Mouse (Mus musculus) left cerebral cortex, adult 2 months (tissue): Measurements from ENCODE around the gene Usmg5. TPM values are rescaled to one million over a fixed set of nuclear protein-coding genes. Genes with fewer than 3 reads are reported as not detected.

Experiments
- DNase-seq, 2 experiments: peaks; one replicate each; pipeline ENCODE4 v3.0.0; 2021 to 2022; ENCODE audit warnings: low spot score in 2 of 2, mixed read lengths in 1 of 2; ENCODE audit errors: extremely low spot score in 1 of 2
- H3K27ac ChIP-seq: fragments of 200-600 bp; 2 replicates; pipeline ENCODE4 v1.8.1; 2022
- H3K4me3 ChIP-seq: fragments of 200-600 bp; 2 replicates; pipeline ENCODE4 v1.8.1; 2022
- CTCF ChIP-seq: fragments of 200-600 bp; IDR thresholded peaks from 2 replicates; pipeline ENCODE4 v1.8.1; 2022; ENCODE audit warnings: antibody characterized with exemption, mild to moderate bottlenecking, moderate library complexity
- intact Hi-C: fragments of 180-260 bp; cut with DNase I; formaldehyde crosslinking; loops from one replicate; pipeline ENCODE4 v1.15.1; 2025
- total RNA-seq, 2 experiments: library from RNA; stranded (reverse); gene quantifications; 2 replicates each; pipeline ENCODE4 v1.2.3; 2021

The Usmg5 gene
- total RNA-seq, 2 experiments from 2014 or later, result 682 to 687 TPM

GRCm38 (mm10) chr19:47052927-47053326 is 37.5 kb downstream of the Usmg5 start:
- Histone ChIP-seq H3K27ac (no peak overlapping the region), H3K4me3 (no peak overlapping the region)
- TF ChIP-seq CTCF, result no peak
- intact Hi-C loops, result no loop called here
- DNase-seq, result no peak

- Histone ChIP-seq H3K4me3 (peak within 1 kb of the TSS; percentile 73), H3K27ac (peak within 1 kb of the TSS; percentile 84)
- no peak; the same call in 1 of the 2 replicates for TF ChIP-seq CTCF
- peak; percentile 84 to 87 for DNase-seq
- intact Hi-C loops, result loop anchor here (1.0 kb wide), 1 partner anchor 17 kb away; the partner anchor contains the start of gene Taf5
These were observed 40.0 kb downstream of the Usmg5 start, which contains the start of gene Pcgf6 for GRCm38 (mm10) chr19:47050271-47051032. Gene Pcgf6 (minus strand): TSS chr19:47050906.

GRCm38 (mm10) chr19:47049840-47050239 is 40.6 kb downstream of the Usmg5 start:
- Histone ChIP-seq H3K4me3 (peak overlapping the region; percentile 73), H3K27ac (no peak overlapping the region; the same call in 1 of the 2 replicates)
- intact Hi-C loops, result loop anchor here (5.0 kb wide), 1 partner anchor 378 kb away; the partner anchor contains the start of gene Cyp17a1
- TF ChIP-seq CTCF, result no peak
- DNase-seq, result no peak

GRCm38 (mm10) chr19:47049061-47049460 is 41.4 kb downstream of the Usmg5 start:
- Histone ChIP-seq H3K4me3 (no peak overlapping the region), H3K27ac (no peak overlapping the region)
- no peak for TF ChIP-seq CTCF
- DNase-seq, result no peak
- intact Hi-C loops, result loop anchor here (5.0 kb wide), 1 partner anchor 377 kb away; the partner anchor contains the start of gene Cyp17a1

- no peak for TF ChIP-seq CTCF
- no peak overlapping the region for H3K4me3 ChIP-seq
- intact Hi-C loops, result loop anchor here (5.0 kb wide), 1 partner anchor 375 kb away; the partner anchor contains the start of gene Cyp17a1
- no peak for DNase-seq
- no peak overlapping the region for H3K27ac ChIP-seq
These were observed 43.1 kb downstream of the Usmg5 start for GRCm38 (mm10) chr19:47047236-47047833.

- TF ChIP-seq CTCF, result peak; percentile 31
- no peak for DNase-seq
- intact Hi-C loops, result loop anchor here (5.0 kb wide), 1 partner anchor 374 kb away; the partner anchor contains the start of gene Cyp17a1
- Histone ChIP-seq H3K27ac (no peak overlapping the region), H3K4me3 (no peak overlapping the region)
These were observed 44.1 kb downstream of the Usmg5 start for GRCm38 (mm10) chr19:47046343-47046742.

- intact Hi-C loops, result loop anchor here (5.0 kb wide), 1 partner anchor 281 kb away; the partner anchor contains the start of gene Cnnm2
- no peak for DNase-seq
- Histone ChIP-seq H3K27ac (no peak overlapping the region), H3K4me3 (no peak overlapping the region)
- peak; percentile 58 for TF ChIP-seq CTCF
These were observed 46.8 kb downstream of the Usmg5 start for GRCm38 (mm10) chr19:47043608-47044007.

- no peak for DNase-seq
- Histone ChIP-seq H3K4me3 (no peak overlapping the region), H3K27ac (no peak overlapping the region; the same call in 1 of the 2 replicates)
- intact Hi-C loops, result loop anchor here (2.0 to 5.0 kb wide), 2 partner anchors 164 to 279 kb away; partner anchors contain the start of gene Cnnm2
- no peak for TF ChIP-seq CTCF
These were observed 49.5 kb downstream of the Usmg5 start for GRCm38 (mm10) chr19:47040720-47041473.

GRCm38 (mm10) chr19:47036596-47036995 is 53.9 kb downstream of the Usmg5 start:
- no peak for DNase-seq
- no peak overlapping the region for H3K4me3 ChIP-seq
- H3K27ac ChIP-seq, result no peak overlapping the region
- intact Hi-C loops, result no loop called here
- TF ChIP-seq CTCF, result no peak

GRCm38 (mm10) chr19:47034916-47035315 is 55.5 kb downstream of the Usmg5 start:
- DNase-seq, result peak in 1 of 2 experiments; percentile 62
- TF ChIP-seq CTCF, result no peak
- Histone ChIP-seq H3K27ac (peak overlapping the region; percentile 17; the same call in 1 of the 2 replicates), H3K4me3 (no peak overlapping the region)
- intact Hi-C loops, result loop anchor here (2.0 kb wide), 1 partner anchor 20 kb away; the partner anchor contains the start of genes Ina and Nt5c2

Other genes starting within 250 kb of the Usmg5 start
- 100 to 1,000 TPM; 219 to 227 TPM for gene Ina, start 75.9 kb downstream of the Usmg5 start, total RNA-seq
- 10 to 100 TPM; 73.7 to 82.1 TPM for gene Nt5c2, start 75.5 kb downstream of the Usmg5 start, total RNA-seq
- gene Pcgf6, start 39.7 kb downstream of the Usmg5 start, total RNA-seq, result 10 to 100 TPM; 20.0 to 20.1 TPM
- gene Taf5, start 22.9 kb downstream of the Usmg5 start, total RNA-seq, result 1 to 10 TPM; 6.7 to 7.1 TPM
- gene Pdcd11, start 121 bp upstream of the Usmg5 start, total RNA-seq, result 10 to 100 TPM; 15.6 to 16.4 TPM
- 1 to 10 TPM; 8.1 to 8.2 TPM for gene Calhm2, start 47.6 kb upstream of the Usmg5 start, total RNA-seq
- gene Calhm1, start 53.6 kb upstream of the Usmg5 start, total RNA-seq, result not detected
- not detected for gene Calhm3, start 67.1 kb upstream of the Usmg5 start, total RNA-seq
- gene Neurl1a, start 88.2 kb upstream of the Usmg5 start, total RNA-seq, result 100 to 1,000 TPM; 178 to 194 TPM